Mouse (Mus musculus) B cell, adult 2 months (primary cell): ENCODE data around the gene Zkscan16.
A peak's percentile ranks its signal among the peaks of the same experiment; 100 is the strongest.

Source experiments
- DNase-seq, 2 experiments: peaks; one replicate each; pipeline ENCODE4 v3.0.0; 2022

The Zkscan16 gene

GRCm38 (mm10) chr4:59002948-59003805, 59.7 kb downstream of the Zkscan16 start, which contains the start of gene Gm20503:
Gm20503 (plus strand) TSS chr4:59003210.
- DNase-seq = peak; percentile 94 to 95

- no peak for DNase-seq
Observed at GRCm38 (mm10) chr4:59003806-59004200, 60.4 kb downstream of the Zkscan16 start.

- DNase-seq = no peak
Observed at GRCm38 (mm10) chr4:59006211-59006610, 62.8 kb downstream of the Zkscan16 start.

GRCm38 (mm10) chr4:59007016-59007415, 63.6 kb downstream of the Zkscan16 start:
- DNase-seq = no peak
